Mouse (Mus musculus) gastrocnemius, adult 8-10 months (tissue): ENCODE data around the gene Slc17a7. TPM values are rescaled to one million over a fixed set of nuclear protein-coding genes. Genes with fewer than 3 reads are reported as not detected.
"Not testable (repeated sequence)": the region's sequence is repeated elsewhere in the genome, so short reads cannot be mapped to it uniquely, and the experiment has no call there.

Source experiments
- DNase-seq, 2 experiments: peaks; one replicate each; pipeline ENCODE4 v3.0.0; 2022; ENCODE audit warnings: low spot score in 2 of 2
- total RNA-seq, 4 experiments: library from RNA; stranded (reverse); gene quantifications; 2 replicates each; pipeline ENCODE4 v1.2.4; 2022

Gene Slc17a7
- total RNA-seq: under 1 TPM; 0.21 to 0.39 (median 0.31) TPM

DNA sequence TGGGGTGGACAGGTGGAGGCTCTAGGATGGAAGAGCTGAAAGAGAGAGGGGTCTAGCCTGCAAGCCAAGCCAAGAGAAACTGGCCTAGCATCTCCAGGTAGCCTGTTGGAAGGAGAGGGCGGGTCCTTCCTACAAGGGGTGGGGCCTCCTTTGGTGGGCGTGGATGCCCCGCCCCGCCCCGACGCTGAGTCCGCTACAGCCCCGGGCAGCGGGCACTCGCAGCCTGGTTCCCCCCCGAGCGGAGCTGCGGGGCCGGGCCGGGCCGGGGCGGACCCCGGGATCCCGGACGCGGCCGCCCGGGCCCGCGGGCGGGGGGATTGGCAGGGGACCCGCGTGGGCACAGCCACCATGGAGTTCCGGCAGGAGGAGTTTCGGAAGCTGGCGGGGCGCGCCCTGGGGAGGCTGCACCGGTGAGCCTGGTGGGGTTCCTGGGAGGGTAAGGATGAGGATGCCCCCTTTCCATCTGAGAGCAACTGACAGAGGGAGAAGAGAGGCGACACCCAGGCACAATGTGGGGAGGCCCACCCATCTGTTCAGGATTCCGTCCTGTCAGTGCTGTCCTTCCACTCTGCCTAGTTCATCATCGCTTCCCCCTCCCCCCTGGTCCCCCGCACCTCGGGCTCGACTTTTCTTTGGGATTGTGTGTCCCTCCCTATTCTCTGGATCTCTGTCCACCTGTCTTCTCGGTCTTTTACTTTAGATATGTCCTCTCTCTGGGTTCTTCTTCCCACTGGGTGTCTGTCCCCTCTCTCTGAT is at the start of gene Slc17a7:
TSS of gene Slc17a7 (plus strand) at position 215 of the 756 bp plus-strand sequence.
- no peak for DNase-seq

DNA sequence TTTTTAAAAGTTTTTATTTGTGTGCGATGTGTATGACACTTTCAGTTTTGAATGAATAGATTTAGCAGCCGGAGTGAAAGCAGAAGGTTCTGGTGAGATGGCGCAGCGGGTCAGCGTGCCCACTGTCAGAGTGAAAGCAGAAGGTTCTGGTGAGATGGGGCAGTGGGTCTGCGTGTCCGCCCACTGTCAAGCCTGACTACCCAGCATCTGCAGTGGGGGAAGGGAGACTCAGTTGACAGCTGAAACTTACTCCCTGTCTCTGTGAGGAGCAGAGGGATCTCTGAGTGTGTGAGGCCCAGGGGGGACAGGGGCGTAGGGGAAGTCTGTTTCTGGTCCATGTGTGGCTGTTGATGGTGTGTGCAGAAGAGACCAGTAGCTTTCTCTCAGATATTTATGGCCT is 46.2 kb upstream of the Slc17a7 start:
- DNase-seq: no peak

DNA sequence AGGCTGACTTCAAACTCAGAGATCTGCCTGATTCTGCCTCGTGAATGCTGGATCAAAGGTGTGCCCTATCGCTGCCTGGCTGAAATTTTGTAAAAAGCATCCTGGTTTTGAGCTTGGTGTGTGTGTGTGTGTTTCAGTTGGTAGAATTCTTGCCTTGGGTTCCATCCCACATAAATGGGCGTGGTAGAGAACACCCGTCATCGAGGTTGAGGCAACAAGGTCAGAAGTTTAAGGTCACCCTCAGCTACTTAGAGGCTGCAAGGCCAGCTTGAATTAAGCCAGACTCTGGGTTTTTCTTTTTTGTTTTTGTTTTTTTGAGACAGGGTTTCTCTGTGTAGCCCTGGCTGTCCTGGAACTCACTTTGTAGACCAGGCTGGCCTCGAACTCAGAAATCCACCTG is 45.4 kb upstream of the Slc17a7 start:
- no peak for DNase-seq

DNA sequence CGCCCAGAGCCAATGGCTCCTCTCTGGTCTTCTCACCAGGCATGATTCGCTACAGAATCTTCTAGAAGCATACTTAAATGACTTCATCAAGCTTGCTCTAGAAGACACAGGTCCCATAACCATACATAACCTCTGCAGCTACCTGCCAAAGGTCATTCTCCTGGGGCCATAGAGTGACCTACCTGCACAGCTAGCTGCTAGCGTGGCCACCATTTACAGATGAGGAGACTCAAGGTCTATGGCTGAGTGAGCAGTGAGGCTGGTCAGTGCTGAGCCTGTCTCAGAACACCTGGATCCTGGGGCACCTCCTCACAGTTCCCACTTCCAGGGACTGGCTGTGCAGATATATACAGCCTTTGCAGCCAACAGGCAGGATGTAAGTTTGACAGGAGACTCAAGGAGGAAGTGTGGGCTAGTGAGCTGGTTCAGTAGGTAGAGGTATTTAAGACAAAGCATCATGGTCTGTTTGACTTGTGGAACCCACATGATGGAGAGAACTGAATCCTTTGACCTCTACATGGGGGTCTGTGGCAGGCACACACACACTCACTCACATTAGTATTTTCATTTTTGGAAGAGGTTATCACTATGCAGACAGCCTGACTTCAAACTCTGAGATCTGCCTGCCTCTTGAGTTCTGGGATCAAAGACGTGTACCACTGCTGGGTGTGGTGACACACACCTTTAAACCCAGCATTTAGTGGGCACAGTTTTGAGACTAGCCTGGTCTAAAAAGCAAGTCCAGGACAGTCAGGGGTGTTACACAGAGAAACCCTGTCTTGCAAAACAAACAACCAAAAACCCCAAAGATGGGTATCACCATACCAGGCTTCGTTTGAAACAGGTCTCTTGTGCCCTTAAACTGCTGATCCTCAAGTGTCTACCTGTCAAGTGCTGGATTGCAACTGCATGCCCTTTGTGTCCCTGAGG is 43.7 kb upstream of the Slc17a7 start:
- DNase-seq: no peak

DNA sequence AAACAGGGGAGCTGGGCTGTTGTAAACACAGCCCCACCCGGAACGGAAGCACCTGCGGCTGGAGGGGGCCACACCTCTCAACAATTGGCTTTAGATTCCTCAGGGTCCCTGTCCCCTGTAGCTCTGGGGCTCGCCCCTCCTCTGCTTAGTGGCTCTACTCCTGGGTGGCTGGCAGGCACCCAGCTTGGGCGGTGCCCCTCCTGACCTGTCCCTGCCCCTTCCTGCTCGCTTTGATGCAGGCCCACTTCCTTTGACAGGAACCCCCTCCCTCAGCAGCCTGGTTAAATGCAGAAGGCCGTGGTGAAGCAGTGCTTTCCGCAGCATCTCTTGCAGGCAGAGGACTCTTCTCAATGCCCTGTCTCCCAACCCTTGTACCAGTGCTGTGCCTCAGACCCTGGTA is 42.3 kb upstream of the Slc17a7 start:
- DNase-seq: no peak

DNA sequence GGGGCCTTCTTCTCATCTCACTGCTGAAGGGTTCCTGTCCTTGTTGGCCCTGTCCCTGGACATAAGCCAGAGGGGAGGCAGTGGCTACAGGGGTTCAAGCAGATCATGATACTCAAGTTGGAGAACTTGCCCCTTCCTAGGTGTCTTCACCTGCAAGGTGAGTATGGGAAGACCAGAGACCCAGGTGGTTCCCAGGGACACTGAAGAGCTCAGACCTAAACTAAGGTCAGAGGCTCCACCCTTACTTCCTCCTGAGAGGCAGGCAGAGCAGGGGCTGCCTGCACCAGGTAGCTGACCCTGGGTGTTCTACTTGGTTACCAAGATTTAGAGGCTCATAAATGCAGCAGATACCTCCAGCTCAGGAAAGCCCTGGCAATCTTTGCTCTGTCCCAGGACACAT is 41.8 kb upstream of the Slc17a7 start:
- no peak for DNase-seq

DNA sequence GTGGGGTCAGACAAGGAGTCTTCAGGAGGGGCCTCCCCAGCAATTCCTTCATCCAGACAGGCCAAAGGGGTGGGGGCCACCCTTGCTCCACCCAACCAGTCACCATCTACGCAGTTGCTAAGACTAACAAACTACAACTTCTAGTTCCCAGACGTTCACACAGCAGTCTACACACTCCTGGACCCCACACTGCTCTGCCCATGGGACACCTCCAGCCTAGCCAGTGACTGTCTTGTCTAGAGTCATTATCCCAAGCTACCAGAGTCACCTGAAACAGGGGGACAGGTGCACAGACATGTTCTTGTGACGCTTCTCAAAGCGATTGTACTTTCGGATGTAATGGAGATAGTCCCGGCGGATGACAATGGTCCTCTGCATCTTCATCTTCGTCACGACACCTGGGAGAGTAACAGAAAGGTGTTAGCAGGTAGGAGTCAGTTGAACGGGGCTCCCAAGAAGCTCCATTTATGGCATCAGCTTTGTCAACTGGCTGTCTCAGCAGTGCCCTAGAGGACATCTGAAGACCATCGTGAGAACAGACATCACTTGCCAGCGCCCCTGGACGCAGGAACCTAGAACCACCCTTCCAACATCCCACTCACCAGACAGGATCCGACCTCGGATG is 41.1 kb upstream of the Slc17a7 start:
- DNase-seq: no peak

DNA sequence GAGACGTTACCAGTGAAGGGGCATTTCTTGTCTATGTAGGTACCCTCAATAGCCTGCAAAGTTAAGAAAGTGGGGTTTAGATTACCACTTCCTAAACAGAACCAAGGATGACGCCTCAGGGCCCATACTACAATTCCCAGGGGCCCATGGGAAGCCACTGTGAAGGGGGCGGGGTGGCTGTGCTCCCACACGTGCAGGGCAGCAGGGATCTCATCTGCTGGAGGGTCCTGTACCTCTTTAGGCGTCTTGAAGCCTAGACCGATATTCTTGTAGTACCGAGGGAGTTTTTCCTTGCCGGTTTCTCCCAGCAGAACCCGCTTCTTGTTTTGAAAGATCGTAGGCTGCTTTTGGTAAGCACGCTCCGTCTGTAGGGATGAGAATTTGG is 40.6 kb upstream of the Slc17a7 start:
- no peak for DNase-seq

DNA sequence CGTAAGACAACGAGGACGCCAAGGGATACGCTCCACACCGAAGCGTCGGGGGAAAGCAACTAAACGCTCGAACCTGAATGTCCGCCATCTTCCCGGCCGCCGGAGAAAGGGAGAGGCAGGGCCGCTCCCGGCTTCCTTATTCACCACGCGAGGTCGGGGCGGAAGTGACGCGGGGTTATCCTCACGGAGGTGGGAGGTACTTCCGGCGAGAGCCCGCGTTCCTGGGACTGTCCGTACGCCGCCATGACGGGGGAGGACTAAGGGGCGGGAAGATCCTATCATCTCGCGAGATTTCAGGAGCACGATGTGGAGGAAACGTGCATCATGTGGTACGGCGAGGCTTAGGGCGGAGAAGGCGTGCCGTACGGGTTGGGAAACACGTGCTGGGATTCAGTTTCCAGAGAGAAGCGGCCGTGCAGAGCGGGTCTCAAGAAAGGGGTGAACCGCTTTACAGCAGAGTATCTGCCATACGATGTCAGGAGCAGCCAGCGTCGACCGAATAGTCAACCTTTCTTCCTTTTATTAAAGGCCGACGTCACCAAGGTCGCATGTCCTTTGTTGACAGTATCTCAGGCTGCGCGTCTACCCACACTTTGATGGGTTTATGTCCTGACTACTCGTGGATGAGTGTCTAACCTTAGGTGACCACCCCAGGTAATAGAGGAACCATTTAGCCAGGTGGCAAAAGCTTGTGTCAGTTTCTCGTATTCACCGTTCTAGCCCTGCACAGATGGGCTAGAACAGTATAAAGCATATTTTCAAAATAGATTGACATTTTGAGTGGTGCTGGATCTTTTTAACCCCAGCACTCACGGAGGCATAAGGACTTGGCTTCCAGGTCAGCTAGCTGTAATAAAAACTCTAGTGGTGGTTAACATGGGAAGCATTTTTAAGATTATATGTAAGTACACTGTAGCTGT is 39.3 kb upstream of the Slc17a7 start, which contains the start of gene Rps11:
TSS of gene Rps11 (minus strand) at position 216 of the 920 bp plus-strand sequence.
- peak; percentile 97 to 99 for DNase-seq

DNA sequence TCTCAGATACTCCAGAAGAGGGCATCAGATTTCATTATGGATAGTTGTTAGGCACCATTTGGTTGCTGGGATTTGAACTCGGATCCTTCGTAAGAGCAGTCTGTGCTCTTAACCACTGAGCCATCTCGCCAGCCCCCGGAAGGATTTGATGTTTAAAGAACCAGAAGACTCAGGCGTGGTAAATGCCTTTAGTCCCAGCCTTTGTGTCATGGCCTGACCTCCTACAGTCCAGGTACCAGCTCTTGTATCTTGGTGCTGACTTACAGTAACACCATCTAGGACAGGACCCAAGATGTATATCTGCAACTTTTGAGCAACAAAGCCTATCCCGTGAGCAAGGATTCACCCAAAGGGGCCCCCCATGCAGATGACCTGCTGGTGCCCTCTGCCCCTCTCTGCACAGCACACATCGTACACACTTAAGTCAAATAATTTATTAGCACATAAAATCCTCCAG is 38.6 kb upstream of the Slc17a7 start:
- DNase-seq: no peak

DNA sequence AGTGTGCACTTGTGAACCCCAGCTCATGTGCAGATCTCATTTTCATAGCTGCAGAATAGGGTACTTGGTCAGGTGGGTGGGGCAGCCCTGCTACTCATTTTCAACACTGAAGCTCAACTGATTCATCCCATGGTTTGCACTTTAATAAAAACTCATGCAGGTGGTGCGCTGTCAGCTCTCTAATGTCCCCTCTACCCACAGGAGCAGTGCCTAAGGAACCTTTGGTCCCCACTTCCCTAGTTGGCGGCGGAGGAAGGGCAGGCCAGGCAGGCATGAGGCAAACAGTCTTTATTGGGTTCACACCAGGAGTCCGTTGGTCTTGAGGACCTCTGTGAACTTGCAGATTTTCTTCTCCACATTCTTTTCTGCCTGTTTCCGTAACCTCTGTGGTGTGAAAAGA is 38.1 kb upstream of the Slc17a7 start:
- DNase-seq: not testable (repeated sequence)

DNA sequence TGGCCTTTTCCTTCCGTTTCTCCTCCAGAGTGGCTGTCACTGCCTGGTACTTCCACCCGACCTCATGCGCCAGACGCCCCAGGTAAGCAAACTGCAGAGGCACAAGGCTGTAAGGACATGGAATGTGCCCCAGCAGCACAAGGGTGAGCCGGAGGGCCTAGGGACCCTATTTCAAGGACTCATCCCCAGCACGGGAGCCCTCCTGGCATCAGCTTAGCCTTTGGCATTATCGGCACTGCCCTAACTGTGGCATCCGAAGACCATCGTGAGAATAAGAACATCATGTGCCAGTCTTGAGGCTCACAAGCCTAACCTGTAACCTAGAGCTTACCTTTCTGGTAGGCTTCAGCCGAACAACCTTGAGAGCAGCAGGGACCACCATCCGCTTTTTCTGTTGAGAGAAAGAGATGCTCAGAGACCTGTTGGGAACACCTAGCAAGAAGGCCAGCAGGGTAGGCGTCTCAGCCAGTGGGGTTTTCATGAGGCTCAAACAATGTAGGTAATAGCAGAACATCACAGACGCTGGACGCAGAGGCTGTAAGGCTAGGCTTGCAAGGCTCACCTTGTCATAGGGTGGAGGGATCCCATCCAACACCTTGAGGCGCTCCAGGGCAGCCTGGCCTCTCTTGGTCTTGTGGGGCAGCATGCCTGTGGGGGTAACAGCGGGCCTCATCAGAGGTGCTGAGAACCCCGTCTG is 37.5 kb upstream of the Slc17a7 start:
- DNase-seq: no peak

DNA sequence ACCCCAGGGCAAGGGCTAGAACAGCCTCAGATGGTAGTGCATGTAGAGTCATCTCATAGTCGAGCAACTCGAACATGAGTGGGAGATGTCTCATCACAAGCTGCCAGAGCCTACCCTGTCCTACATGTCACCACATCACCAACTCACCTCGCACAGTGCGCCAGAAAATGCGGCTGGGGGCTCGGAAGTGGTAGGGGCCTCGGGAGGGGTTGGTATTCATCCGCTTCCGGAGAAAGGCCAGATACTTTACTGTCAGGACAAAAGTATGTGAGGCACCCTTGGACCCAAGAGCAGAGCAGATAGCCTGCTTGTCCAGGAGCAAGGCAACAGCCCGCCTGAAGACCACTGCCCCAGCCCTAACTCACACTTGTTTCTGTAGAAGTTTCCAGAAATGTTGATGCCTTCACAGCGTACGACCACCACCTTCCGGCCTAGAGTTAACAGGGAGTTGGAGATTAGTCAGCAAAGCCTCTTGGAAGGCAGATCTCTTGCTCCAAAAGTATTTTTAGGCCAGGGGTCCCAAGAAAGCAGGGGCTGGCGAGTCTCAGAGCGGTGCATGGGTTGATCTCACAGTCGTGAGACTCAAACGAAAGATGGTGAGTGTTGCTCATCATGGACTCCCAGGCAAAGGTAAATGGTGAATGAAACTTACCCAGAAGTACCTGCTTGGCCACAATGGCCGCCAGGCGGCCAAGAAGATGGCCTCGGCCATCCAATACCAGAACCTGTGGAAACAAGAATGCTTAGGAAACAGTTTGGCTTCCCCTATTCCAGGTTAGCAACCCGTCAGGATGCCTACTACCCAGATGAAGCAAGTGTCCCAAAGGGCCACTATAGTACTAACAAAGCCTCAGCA is 36.7 kb upstream of the Slc17a7 start:
- no peak for DNase-seq

DNA sequence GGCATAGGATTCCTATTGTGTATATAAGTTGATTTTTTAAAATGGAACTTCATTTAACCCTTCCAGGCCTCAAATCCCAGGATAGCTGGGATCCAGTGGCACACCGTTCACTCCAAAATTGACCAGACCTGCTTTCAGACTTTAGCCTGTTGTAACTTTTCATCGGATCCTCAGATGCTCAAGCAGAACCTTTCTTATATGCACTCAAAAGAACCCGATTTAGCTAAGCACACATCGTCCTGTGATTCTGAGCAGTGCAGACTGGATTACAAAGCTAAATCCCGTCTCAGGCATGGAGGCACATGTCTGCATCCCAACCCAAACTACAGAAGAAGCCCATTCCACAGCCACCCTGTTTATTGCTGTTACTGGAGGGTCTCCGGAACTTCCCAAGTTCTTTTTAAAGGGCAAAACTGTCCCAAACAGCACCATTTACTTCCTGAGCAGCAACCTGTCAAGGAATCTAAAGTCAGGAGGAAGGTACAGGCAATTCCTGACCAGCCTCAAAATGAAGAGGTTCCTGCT is 36.0 kb upstream of the Slc17a7 start:
- DNase-seq: no peak

DNA sequence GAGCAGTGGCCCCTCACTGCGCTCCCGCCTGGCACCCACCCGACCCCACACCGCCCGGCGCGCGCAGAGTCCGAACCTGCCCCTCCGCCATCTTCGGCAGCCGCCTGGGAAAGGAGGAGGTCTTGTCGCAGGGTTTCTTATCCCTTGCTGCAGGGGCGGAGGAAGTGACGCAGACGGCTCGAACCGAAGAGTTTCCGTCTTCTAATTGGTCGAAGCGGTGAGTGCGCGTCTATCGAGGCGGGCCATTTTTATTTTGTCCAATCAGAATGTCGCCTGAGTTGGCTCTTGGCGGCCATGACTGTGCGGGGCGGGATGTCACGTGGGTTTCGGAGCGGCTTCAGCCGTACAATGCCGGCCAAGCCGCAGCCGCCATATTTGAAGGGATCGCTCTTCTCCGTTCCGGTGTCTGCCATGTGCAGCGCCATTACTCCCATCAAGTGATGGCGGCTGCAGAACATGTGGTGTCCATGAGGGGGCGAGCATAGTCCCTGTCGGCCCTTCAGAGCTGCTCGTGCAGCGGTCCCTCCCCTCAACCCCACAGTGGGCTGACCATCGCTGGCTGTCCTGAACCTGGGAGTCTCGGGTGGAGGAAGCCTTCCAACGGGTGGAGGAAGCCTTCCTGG is 35.0 kb upstream of the Slc17a7 start, which contains the start of gene Rpl13a:
TSS of gene Rpl13a (minus strand) at position 138 of the 623 bp plus-strand sequence.
- DNase-seq: peak; percentile 98 to 99

DNA sequence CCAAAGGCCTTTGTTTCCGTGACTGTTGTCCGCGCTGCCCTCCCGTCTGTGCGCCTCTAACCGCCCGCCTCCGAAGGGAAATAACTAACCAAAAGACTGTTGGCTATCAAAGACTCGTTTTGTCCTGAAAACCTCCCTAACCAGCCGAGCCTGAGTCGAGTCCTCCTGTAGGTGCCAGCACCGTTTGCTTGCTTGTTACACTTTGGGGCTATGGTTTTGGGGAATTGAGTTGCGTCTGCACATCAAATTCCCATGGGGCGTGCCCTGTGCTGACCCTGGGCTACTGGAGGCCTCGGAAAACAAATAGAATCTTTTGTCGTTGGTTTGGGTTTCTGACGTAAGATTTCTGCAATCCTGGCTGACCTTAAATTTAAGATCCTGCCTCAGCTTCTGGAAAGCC is 34.4 kb upstream of the Slc17a7 start:
- DNase-seq: no peak

DNA sequence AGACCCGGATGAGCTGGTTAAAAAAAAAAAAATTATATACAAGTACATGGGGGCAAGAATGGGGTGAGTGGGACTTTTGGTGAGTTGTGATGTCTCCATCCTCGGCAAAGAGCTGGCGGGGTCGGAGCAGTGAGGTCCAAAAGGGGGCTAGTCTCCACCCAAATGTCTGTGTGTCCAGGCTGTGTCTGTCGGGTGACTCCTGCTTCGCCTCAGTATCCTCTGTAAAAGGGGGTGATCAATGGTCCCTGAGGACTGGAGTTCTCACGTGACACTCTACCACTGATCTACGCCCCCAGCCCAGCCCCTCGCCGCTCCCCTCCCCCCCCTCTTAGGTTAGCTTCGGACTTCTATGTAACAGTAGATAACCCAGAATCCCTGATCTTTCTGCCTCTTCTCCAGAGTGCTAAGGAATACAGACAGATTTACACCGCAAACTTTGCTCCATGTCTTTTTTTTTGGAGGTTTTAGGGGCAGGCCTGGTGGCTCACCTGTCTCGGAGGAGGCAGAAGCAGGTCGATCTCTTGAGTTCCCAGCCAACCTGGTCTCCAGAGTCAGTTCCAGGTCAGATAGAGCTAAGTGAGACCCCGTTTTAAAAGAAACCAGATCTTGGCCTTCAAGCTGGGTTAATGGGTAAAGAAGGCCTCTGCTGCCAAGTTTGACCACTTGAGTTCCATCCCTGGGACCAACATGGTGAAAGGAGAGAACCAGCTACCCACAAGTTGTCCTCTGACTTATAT is 33.8 kb upstream of the Slc17a7 start:
- no peak for DNase-seq

DNA sequence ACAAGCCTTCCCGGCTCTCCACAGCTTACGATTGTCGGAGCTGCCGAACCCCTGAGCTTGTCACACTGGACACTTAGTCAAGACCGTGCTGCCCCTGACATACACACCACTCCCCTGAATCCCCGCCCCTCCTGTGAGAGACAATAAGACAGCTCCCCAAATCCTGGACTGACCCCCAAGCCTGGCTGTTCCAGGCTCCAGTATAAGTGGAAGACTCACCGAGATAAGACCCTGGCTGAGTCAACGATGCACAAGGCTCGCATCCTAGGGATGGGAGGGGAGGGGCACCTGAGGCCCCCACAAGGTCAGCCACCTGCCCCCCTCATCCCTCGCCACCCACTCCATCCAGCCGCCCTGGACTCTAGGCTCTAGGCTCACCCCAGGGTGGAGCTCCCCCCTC is 31.9 kb upstream of the Slc17a7 start:
- DNase-seq: no peak
